Mouse (Mus musculus) liver, embryonic 11.5 days (tissue): Measurements from ENCODE around the gene 4933428G20Rik. TPM values are rescaled to one million over a fixed set of nuclear protein-coding genes. Genes with fewer than 3 reads are reported as not detected.

Source experiments
- ATAC-seq: fragments of 200-750 bp; cut with Nextera tagmentation; replicated peaks from 2 replicates; pipeline ENCODE4 v1.8.0; 2017; ENCODE audit warnings: moderate number of reproducible peaks, mild to moderate bottlenecking, moderate TSS enrichment, moderate library complexity; ENCODE audit not compliant: low FRiP score
- DNase-seq: peaks from one replicate; pipeline ENCODE4 v3.0.0-alpha.2; 2017; ENCODE audit warnings: low spot score
- H3K27ac ChIP-seq: fragments of 300-500 bp; sonication (generic); 2 replicates; pipeline ENCODE4 v1.5.1; 2014; ENCODE audit warnings: mild to moderate bottlenecking, low read depth, low read length, control low read depth
- H3K27me3 ChIP-seq: fragments of 300-500 bp; sonication (generic); replicated peaks from 2 replicates; pipeline ENCODE4 v1.6.1; 2014; ENCODE audit warnings: low read length, mixed read lengths; ENCODE audit not compliant: control insufficient read depth, insufficient read depth
- H3K36me3 ChIP-seq: fragments of 300-500 bp; sonication (generic); 2 replicates; pipeline ENCODE4 v1.6.1; 2014; ENCODE audit warnings: mild to moderate bottlenecking, low read length, moderate library complexity, mixed read lengths; ENCODE audit not compliant: control insufficient read depth, insufficient read depth
- H3K4me1 ChIP-seq: fragments of 300-500 bp; sonication (generic); replicated peaks from 2 replicates; pipeline ENCODE4 v1.6.1; 2014; ENCODE audit warnings: low read length, mixed read lengths; ENCODE audit not compliant: control insufficient read depth, insufficient read depth
- H3K4me2 ChIP-seq: fragments of 300-500 bp; sonication (generic); 2 replicates; pipeline ENCODE4 v1.6.1; 2014; ENCODE audit warnings: mild to moderate bottlenecking, control low read depth, moderate library complexity
- H3K4me3 ChIP-seq: fragments of 300-500 bp; sonication (generic); 2 replicates; pipeline ENCODE4 v1.5.1; 2014; ENCODE audit warnings: low read depth, low read length, control low read depth
- H3K9ac ChIP-seq: fragments of 300-500 bp; sonication (generic); 2 replicates; pipeline ENCODE4 v1.6.1; 2014; ENCODE audit warnings: low read depth, low read length, control low read depth
- H3K9me3 ChIP-seq: fragments of 300-500 bp; sonication (generic); 2 replicates; pipeline ENCODE4 v1.6.1; 2016; ENCODE audit warnings: low read length, inconsistent platforms, mixed read lengths; ENCODE audit not compliant: control insufficient read depth
- WGBS: fragments of 180-500 bp; shearing (Covaris S2); extraction: QIAGEN DNeasy Blood & Tissue Kit; methylation state at CpG from one replicate; pipeline ENCODE4 v1.1.7; 2014; 5-methylcytosine and 5-hydroxymethylcytosine counted together
- polyA plus RNA-seq: library from polyadenylated mRNA; unstranded; fragments of >200 nt; fragmentation: Nextera tagmentation; extraction: Ambion mirVana; gene quantifications from 2 replicates; pipeline ENCODE4 v1.2.1, GENCODE M21; 2014

4933428G20Rik gene
- polyA plus RNA-seq = 0.21 and 0.44 TPM in 2 replicates

- DNase-seq (no peak), ATAC-seq (no peak)
- WGBS = 41% methylated on average over 86 of the region's 88 CpGs
- H3K4me1 ChIP-seq = peaks cover 6% of the 10 kb centered on the region; the same call in 1 of the 2 replicates
- peaks cover 19% of the 10 kb centered on the region for H3K27me3 ChIP-seq
- H3K9ac ChIP-seq = no peak within 1 kb of the TSS
- no peak within 1 kb of the TSS for H3K27ac ChIP-seq
- peaks cover 32% of the 10 kb centered on the region for H3K36me3 ChIP-seq
- H3K9me3 ChIP-seq = no peaks in the 10 kb centered on the region
- H3K4me3 ChIP-seq = peak within 1 kb of the TSS; percentile 20; the same call in 1 of the 2 replicates
- peak within 1 kb of the TSS; percentile 58 for H3K4me2 ChIP-seq
These were observed at the start of gene 4933428G20Rik for GRCm38 (mm10) chr11:97499865-97500719. Gene 4933428G20Rik, minus strand, starts transcription at chr11:97500340.

- 37% methylated on average over 8 of the region's 8 CpGs for WGBS
- H3K27ac ChIP-seq = no peak overlapping the region
- H3K27me3 ChIP-seq = peaks cover 99% of the 10 kb centered on the region
- H3K4me2 ChIP-seq = no peak overlapping the region
- ATAC-seq (no peak), DNase-seq (no peak)
- peaks cover 7% of the 10 kb centered on the region for H3K4me1 ChIP-seq
- H3K9ac ChIP-seq = no peak overlapping the region
- H3K4me3 ChIP-seq = no peak overlapping the region
- H3K36me3 ChIP-seq = no peaks in the 10 kb centered on the region
- H3K9me3 ChIP-seq = no peaks in the 10 kb centered on the region
These were observed 48.6 kb upstream of the 4933428G20Rik start for GRCm38 (mm10) chr11:97548757-97549156.

- Histone ChIP-seq H3K4me2 (no peak overlapping the region), H3K36me3 (no peaks in the 10 kb centered on the region), H3K9me3 (no peaks in the 10 kb centered on the region), H3K4me1 (peaks cover 7% of the 10 kb centered on the region), H3K27me3 (peaks cover 100% of the 10 kb centered on the region), H3K9ac (no peak overlapping the region), H3K27ac (no peak overlapping the region), H3K4me3 (no peak overlapping the region)
- ATAC-seq (no peak), DNase-seq (no peak)
- WGBS = 54% methylated on average over 12 of the region's 12 CpGs
These were observed 48.0 kb upstream of the 4933428G20Rik start for GRCm38 (mm10) chr11:97547957-97548706.

GRCm38 (mm10) chr11:97546804-97547411, 46.8 kb upstream of the 4933428G20Rik start:
- no peaks in the 10 kb centered on the region for H3K36me3 ChIP-seq
- under 1% methylated on average over 54 of the region's 73 CpGs for WGBS
- H3K4me1 ChIP-seq = peaks cover 7% of the 10 kb centered on the region
- H3K4me3 ChIP-seq = peak overlapping the region; percentile 59
- H3K27me3 ChIP-seq = peaks cover 98% of the 10 kb centered on the region
- H3K4me2 ChIP-seq = peak overlapping the region; percentile 90
- H3K9me3 ChIP-seq = no peaks in the 10 kb centered on the region
- no peak for ATAC-seq
- H3K27ac ChIP-seq = no peak overlapping the region
- H3K9ac ChIP-seq = peak overlapping the region; percentile 46
- no peak for DNase-seq

GRCm38 (mm10) chr11:97545808-97546560, 45.8 kb upstream of the 4933428G20Rik start:
- peak overlapping the region; percentile 90 for H3K4me2 ChIP-seq
- H3K36me3 ChIP-seq = no peaks in the 10 kb centered on the region
- H3K9me3 ChIP-seq = no peaks in the 10 kb centered on the region
- peak overlapping the region; percentile 59 for H3K4me3 ChIP-seq
- ATAC-seq (no peak), DNase-seq (no peak)
- no peak overlapping the region for H3K27ac ChIP-seq
- peaks cover 93% of the 10 kb centered on the region for H3K27me3 ChIP-seq
- H3K4me1 ChIP-seq = peaks cover 7% of the 10 kb centered on the region
- no peak overlapping the region for H3K9ac ChIP-seq
- WGBS = 5% methylated on average over 26 of the region's 26 CpGs

GRCm38 (mm10) chr11:97543883-97544282, 43.7 kb upstream of the 4933428G20Rik start:
- H3K36me3 ChIP-seq = no peaks in the 10 kb centered on the region
- H3K27me3 ChIP-seq = peaks cover 79% of the 10 kb centered on the region
- ATAC-seq (no peak), DNase-seq (no peak)
- no peak overlapping the region for H3K9ac ChIP-seq
- peaks cover 7% of the 10 kb centered on the region for H3K4me1 ChIP-seq
- H3K9me3 ChIP-seq = no peaks in the 10 kb centered on the region
- no peak overlapping the region for H3K4me3 ChIP-seq
- WGBS = 76% methylated on average over 9 of the region's 9 CpGs
- no peak overlapping the region for H3K4me2 ChIP-seq
- H3K27ac ChIP-seq = no peak overlapping the region

- H3K27me3 ChIP-seq = peaks cover 72% of the 10 kb centered on the region
- H3K4me2 ChIP-seq = no peak overlapping the region
- no peak overlapping the region for H3K4me3 ChIP-seq
- no peak overlapping the region for H3K27ac ChIP-seq
- ATAC-seq = no peak
- WGBS = 66% methylated on average over 12 of the region's 12 CpGs
- peaks cover 7% of the 10 kb centered on the region for H3K4me1 ChIP-seq
- DNase-seq = no peak
- H3K9ac ChIP-seq = no peak overlapping the region
- H3K9me3 ChIP-seq = no peaks in the 10 kb centered on the region
- H3K36me3 ChIP-seq = no peaks in the 10 kb centered on the region
These were observed 43.1 kb upstream of the 4933428G20Rik start for GRCm38 (mm10) chr11:97543181-97543733.
